Mouse (Mus musculus) thymus, postnatal 14 days (tissue): ENCODE data around the gene Chsy1.

Source experiments
- DNase-seq: peaks from one replicate; pipeline ENCODE4 v3.0.0; 2021

The Chsy1 gene

DNA sequence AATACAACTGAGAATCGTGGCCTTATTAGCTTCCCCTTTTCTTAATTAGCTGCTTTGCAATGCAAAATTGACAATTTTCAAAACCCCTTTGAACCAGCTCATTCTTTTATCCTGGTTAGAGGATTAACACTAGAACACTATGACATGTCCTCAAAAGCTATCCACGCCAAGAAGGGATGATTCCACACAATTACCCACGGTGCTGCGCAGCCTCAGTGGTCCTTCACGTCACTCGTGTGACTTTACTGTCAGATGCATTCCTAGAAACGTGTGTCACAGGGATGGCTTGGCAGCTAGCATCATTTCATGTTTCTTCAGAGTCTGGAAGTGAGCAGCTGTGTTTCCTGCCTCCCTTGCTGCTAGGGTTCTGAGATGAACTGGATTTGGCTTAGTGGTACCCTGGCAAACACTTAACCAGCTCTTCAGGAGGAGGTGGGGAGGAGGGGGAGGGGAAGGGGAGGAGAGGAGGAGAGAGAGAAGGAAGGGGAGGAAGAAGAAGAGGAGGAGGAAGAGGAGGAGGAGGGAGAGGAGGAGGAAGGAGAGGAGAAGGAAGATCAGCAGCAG is 108.3 kb downstream of the Chsy1 start:
- no peak for DNase-seq

DNA sequence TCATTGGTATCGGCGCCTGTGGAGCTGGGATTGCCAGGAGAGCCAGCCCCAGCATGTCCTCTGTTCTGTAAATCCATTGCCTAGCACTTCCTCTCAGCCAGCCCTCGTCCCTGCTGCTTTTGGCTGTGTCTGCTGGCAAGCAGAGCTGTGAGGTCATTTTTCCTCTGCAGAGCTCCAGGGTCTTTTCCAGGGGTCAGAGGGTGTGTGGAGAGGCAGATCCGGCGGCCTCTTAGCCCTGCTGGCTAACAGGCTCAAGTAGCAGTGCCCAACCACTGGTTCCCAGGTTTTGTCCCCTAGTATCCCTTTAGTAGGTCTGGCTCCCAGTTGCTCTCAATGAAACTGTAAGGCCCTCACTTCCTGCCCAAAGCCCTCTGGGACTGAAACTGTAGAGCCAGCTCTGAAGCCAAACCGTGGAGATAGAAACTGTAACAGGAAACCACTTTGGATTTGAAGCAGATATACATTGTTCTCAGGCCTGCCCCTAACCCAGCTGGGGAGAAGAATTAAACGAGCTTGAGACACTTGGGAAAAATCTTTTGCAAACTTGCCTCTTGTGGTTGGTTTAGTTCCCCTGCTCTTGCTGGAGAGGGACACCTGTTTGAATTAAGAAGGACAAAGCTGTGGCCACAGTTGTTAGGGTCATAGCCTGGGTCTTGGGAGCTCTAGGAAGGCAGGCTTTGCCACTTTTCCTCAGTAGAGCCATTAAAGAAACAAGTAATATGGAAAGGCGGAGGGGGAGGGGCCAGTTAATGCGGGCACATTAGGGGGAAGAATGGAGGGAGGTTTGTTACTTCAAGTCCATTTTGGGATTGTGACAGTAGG is 109.1 kb downstream of the Chsy1 start:
- no peak for DNase-seq

DNA sequence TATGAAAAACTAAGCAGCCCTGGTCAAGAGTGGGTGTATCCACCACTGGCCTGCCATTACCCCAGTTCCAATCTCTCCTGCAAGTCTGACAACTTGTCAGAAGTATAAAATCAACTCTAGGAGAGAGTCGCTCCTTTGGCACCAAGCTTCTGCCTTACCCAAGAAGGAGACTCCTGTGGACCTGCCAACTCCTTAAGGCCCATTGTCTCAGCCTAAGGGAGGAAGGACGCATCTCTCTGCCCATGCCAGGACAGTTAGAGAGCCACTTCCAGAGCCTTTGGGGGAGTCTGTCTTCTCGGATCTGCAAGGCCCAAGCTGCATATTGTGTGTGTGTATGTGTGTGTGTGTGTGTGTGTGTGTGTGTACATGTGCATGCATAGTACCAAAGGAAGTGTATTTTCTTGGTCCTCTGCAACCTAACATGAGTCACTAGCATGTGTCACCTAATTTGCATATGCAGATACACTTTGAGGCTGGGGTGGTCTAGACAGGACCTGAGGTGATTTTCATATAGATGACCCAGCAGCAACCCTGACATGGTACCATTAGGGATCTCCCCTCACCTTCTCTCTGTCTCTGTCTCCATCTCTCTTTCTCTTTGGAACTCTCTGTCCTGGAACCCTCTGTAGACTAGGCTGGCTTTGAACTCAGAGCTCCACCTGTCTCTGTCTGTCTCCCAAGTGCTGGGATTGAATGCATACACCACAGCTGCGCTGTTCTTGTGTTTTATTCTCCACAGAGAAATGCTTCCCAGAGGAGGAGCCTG is 109.9 kb downstream of the Chsy1 start:
- DNase-seq: no peak

GRCm38 (mm10) chr7:66219794-66220227 is 110.5 kb downstream of the Chsy1 start:
- DNase-seq: no peak

DNA sequence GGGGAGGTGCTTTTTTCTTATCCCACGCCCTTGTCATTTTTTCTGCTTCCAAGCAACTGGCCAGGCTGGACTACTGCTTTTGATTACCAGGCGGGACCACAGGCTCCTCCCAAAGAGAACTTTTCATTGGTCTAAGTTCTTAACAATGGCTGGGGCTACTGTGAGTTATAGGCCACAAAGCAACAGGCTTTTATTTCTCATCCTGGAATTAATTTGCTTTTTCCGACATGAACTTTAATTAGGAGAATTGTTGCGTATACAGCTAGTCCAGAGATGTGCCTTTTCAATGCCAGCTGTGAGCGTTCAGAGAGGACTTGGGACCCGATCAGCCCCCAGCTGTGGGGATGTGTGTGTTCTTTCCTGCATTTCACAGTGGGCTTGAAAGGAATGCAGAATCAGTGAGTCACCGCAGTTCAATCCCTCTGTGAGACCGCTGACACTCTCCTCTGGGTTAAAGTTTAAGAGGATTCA is 113.3 kb downstream of the Chsy1 start:
- no peak for DNase-seq
